Mouse (Mus musculus) small intestine, adult 2 months (tissue): Measurements from ENCODE around the gene Bard1.

Experiments
- CTCF ChIP-seq: fragments of 200-500 bp; IDR thresholded peaks from 2 replicates; pipeline ENCODE4 v1.5.1; 2012; ENCODE audit warnings: low read depth, mild to moderate bottlenecking, control low read depth, inconsistent platforms, low read length, moderate library complexity, mixed read lengths; ENCODE audit not compliant: insufficient replicate concordance, insufficient read length; ENCODE audit errors: extremely low read depth
- POLR2A ChIP-seq: fragments of 200-500 bp; IDR thresholded peaks from 2 replicates; pipeline ENCODE4 v1.6.1; 2012; ENCODE audit warnings: low read depth, mild to moderate bottlenecking, control low read depth, inconsistent platforms, low read length, moderate library complexity

- no peak for TF ChIP-seq CTCF
- no peak for TF ChIP-seq POLR2A
Observed at GRCm38 (mm10) chr1:71075651-71076050, 27.3 kb downstream of the Bard1 start.
